Mouse (Mus musculus) hindbrain, embryonic 13.5 days (tissue): ENCODE results near the gene Ppfibp2. TPM values are rescaled to one million over a fixed set of nuclear protein-coding genes. Genes with fewer than 3 reads are reported as not detected.

ENCODE experiments used
- ATAC-seq: fragments of 200-750 bp; cut with Nextera tagmentation; 2 replicates; pipeline ENCODE4 v1.8.0; 2017; ENCODE audit warnings: moderate TSS enrichment; ENCODE audit not compliant: low FRiP score
- H3K27ac ChIP-seq: fragments of 300-500 bp; sonication (generic); 2 replicates; pipeline ENCODE4 v1.5.1; 2015; ENCODE audit warnings: inconsistent platforms, mild to moderate bottlenecking, moderate library complexity
- H3K27me3 ChIP-seq: fragments of 300-500 bp; sonication (generic); 2 replicates; pipeline ENCODE4 v1.6.1; 2015; ENCODE audit warnings: mild to moderate bottlenecking, inconsistent platforms
- H3K36me3 ChIP-seq: fragments of 300-500 bp; sonication (generic); 2 replicates; pipeline ENCODE4 v1.6.1; 2015; ENCODE audit warnings: mild to moderate bottlenecking, inconsistent platforms
- H3K4me1 ChIP-seq: fragments of 300-500 bp; sonication (generic); replicated peaks from 2 replicates; pipeline ENCODE4 v1.6.1; 2015; ENCODE audit warnings: inconsistent platforms
- H3K4me2 ChIP-seq: fragments of 300-500 bp; sonication (generic); 2 replicates; pipeline ENCODE4 v1.6.1; 2015; ENCODE audit warnings: inconsistent platforms, mild to moderate bottlenecking, moderate library complexity
- H3K4me3 ChIP-seq: fragments of 300-500 bp; sonication (generic); 2 replicates; pipeline ENCODE4 v1.5.1; 2015; ENCODE audit warnings: mild to moderate bottlenecking, inconsistent platforms
- H3K9ac ChIP-seq: fragments of 300-500 bp; sonication (generic); 2 replicates; pipeline ENCODE4 v1.6.1; 2015; ENCODE audit warnings: mild to moderate bottlenecking, inconsistent platforms
- H3K9me3 ChIP-seq: fragments of 300-500 bp; sonication (generic); 2 replicates; pipeline ENCODE4 v1.6.1; 2016; ENCODE audit warnings: inconsistent platforms
- WGBS: fragments of 180-500 bp; shearing (Covaris S2); methylation state at CpG from one replicate; pipeline ENCODE4 v1.1.7; 2015; 5-methylcytosine and 5-hydroxymethylcytosine counted together
- polyA plus RNA-seq: library from polyadenylated mRNA; unstranded; fragments of >200 nt; fragmentation: Nextera tagmentation; extraction: Ambion mirVana; gene quantifications from 2 replicates; pipeline ENCODE4 v1.2.1, GENCODE M21; 2015

The Ppfibp2 gene
- polyA plus RNA-seq, 1 experiment from 2014 or later: 2.4 TPM

- Histone ChIP-seq H3K4me3 (no peak overlapping the region), H3K9me3 (peaks cover 5% of the 10 kb centered on the region; the same call in 1 of the 2 replicates), H3K4me1 (no peaks in the 10 kb centered on the region), H3K9ac (no peak overlapping the region), H3K27ac (no peak overlapping the region), H3K4me2 (no peak overlapping the region), H3K27me3 (no peaks in the 10 kb centered on the region), H3K36me3 (no peaks in the 10 kb centered on the region)
- 87% methylated on average over 10 of the region's 10 CpGs for WGBS
- no peak for ATAC-seq
Measured at GRCm38 (mm10) chr7:107730587-107730986, 135.6 kb downstream of the Ppfibp2 start.

GRCm38 (mm10) chr7:107733162-107733561 is 138.2 kb downstream of the Ppfibp2 start:
- H3K9me3 ChIP-seq: no peaks in the 10 kb centered on the region
- no peaks in the 10 kb centered on the region for H3K27me3 ChIP-seq
- WGBS: 70% methylated on average over 2 of the region's 2 CpGs
- H3K4me1 ChIP-seq: no peaks in the 10 kb centered on the region
- no peaks in the 10 kb centered on the region for H3K36me3 ChIP-seq
- no peak overlapping the region for H3K4me2 ChIP-seq
- no peak overlapping the region for H3K9ac ChIP-seq
- H3K27ac ChIP-seq: no peak overlapping the region
- ATAC-seq: no peak
- no peak overlapping the region for H3K4me3 ChIP-seq

GRCm38 (mm10) chr7:107738726-107739125 is 143.7 kb downstream of the Ppfibp2 start:
- ATAC-seq: no peak
- H3K4me1 ChIP-seq: no peaks in the 10 kb centered on the region
- no peaks in the 10 kb centered on the region for H3K9me3 ChIP-seq
- H3K27me3 ChIP-seq: no peaks in the 10 kb centered on the region
- H3K9ac ChIP-seq: no peak overlapping the region
- WGBS: 42% methylated on average over 2 of the region's 2 CpGs
- no peak overlapping the region for H3K4me3 ChIP-seq
- H3K36me3 ChIP-seq: no peaks in the 10 kb centered on the region
- H3K4me2 ChIP-seq: no peak overlapping the region
- H3K27ac ChIP-seq: no peak overlapping the region

- no peaks in the 10 kb centered on the region for H3K4me1 ChIP-seq
- no peak overlapping the region for H3K4me2 ChIP-seq
- ATAC-seq: no peak
- H3K27ac ChIP-seq: no peak overlapping the region
- no peaks in the 10 kb centered on the region for H3K27me3 ChIP-seq
- WGBS: 88% methylated on average over 10 of the region's 10 CpGs
- H3K9ac ChIP-seq: no peak overlapping the region
- no peak overlapping the region for H3K4me3 ChIP-seq
- H3K36me3 ChIP-seq: no peaks in the 10 kb centered on the region
- no peaks in the 10 kb centered on the region for H3K9me3 ChIP-seq
Measured at GRCm38 (mm10) chr7:107742963-107743465, 148.0 kb downstream of the Ppfibp2 start.

- H3K9ac ChIP-seq: no peak overlapping the region
- no peaks in the 10 kb centered on the region for H3K27me3 ChIP-seq
- H3K9me3 ChIP-seq: no peaks in the 10 kb centered on the region
- H3K4me2 ChIP-seq: no peak overlapping the region
- no peaks in the 10 kb centered on the region for H3K36me3 ChIP-seq
- H3K27ac ChIP-seq: no peak overlapping the region
- H3K4me1 ChIP-seq: no peaks in the 10 kb centered on the region
- no peak for ATAC-seq
- no peak overlapping the region for H3K4me3 ChIP-seq
- 91% methylated on average over 4 of the region's 4 CpGs for WGBS
Measured at GRCm38 (mm10) chr7:107744454-107744853, 149.4 kb downstream of the Ppfibp2 start.

- H3K9me3 ChIP-seq: no peaks in the 10 kb centered on the region
- WGBS: 75% methylated on average over 2 of the region's 2 CpGs
- ATAC-seq: no peak
- H3K4me3 ChIP-seq: no peak overlapping the region
- H3K27ac ChIP-seq: no peak overlapping the region
- no peaks in the 10 kb centered on the region for H3K27me3 ChIP-seq
- no peaks in the 10 kb centered on the region for H3K4me1 ChIP-seq
- no peaks in the 10 kb centered on the region for H3K36me3 ChIP-seq
- H3K4me2 ChIP-seq: no peak overlapping the region
- no peak overlapping the region for H3K9ac ChIP-seq
Measured at GRCm38 (mm10) chr7:107745111-107745510, 150.1 kb downstream of the Ppfibp2 start.

GRCm38 (mm10) chr7:107746036-107746435 is 151.0 kb downstream of the Ppfibp2 start:
- no peak overlapping the region for H3K27ac ChIP-seq
- 93% methylated on average over 8 of the region's 8 CpGs for WGBS
- no peaks in the 10 kb centered on the region for H3K9me3 ChIP-seq
- no peaks in the 10 kb centered on the region for H3K27me3 ChIP-seq
- no peaks in the 10 kb centered on the region for H3K4me1 ChIP-seq
- no peak for ATAC-seq
- no peaks in the 10 kb centered on the region for H3K36me3 ChIP-seq
- no peak overlapping the region for H3K9ac ChIP-seq
- no peak overlapping the region for H3K4me3 ChIP-seq
- no peak overlapping the region for H3K4me2 ChIP-seq

GRCm38 (mm10) chr7:107747476-107747875 is 152.5 kb downstream of the Ppfibp2 start:
- H3K9ac ChIP-seq: no peak overlapping the region
- no peaks in the 10 kb centered on the region for H3K9me3 ChIP-seq
- no peaks in the 10 kb centered on the region for H3K4me1 ChIP-seq
- no peak for ATAC-seq
- H3K4me3 ChIP-seq: no peak overlapping the region
- no peak overlapping the region for H3K27ac ChIP-seq
- no peaks in the 10 kb centered on the region for H3K36me3 ChIP-seq
- 90% methylated on average over 9 of the region's 9 CpGs for WGBS
- no peaks in the 10 kb centered on the region for H3K27me3 ChIP-seq
- no peak overlapping the region for H3K4me2 ChIP-seq

- Histone ChIP-seq H3K4me3 (no peak overlapping the region), H3K36me3 (no peaks in the 10 kb centered on the region), H3K27ac (no peak overlapping the region), H3K9me3 (no peaks in the 10 kb centered on the region), H3K4me2 (no peak overlapping the region), H3K4me1 (no peaks in the 10 kb centered on the region), H3K9ac (no peak overlapping the region), H3K27me3 (no peaks in the 10 kb centered on the region)
- ATAC-seq: no peak
- WGBS: 20% methylated on average over 2 of the region's 2 CpGs
Measured at GRCm38 (mm10) chr7:107747954-107748353, 152.9 kb downstream of the Ppfibp2 start.

- WGBS: 5% methylated on average over 3 of the region's 3 CpGs
Measured at GRCm38 (mm10) chr7:107749270-107749669, 154.3 kb downstream of the Ppfibp2 start.

GRCm38 (mm10) chr7:107749721-107750120 is 154.7 kb downstream of the Ppfibp2 start:
- Histone ChIP-seq H3K4me2 (no peak overlapping the region), H3K4me3 (no peak overlapping the region), H3K4me1 (no peaks in the 10 kb centered on the region), H3K27ac (no peak overlapping the region), H3K36me3 (no peaks in the 10 kb centered on the region), H3K27me3 (no peaks in the 10 kb centered on the region), H3K9me3 (no peaks in the 10 kb centered on the region), H3K9ac (no peak overlapping the region)
- no peak for ATAC-seq
- WGBS: 96% methylated on average over 4 of the region's 4 CpGs

More at GRCm38 (mm10) chr7:107749270-107749669, 154.3 kb downstream of the Ppfibp2 start:
- Histone ChIP-seq H3K4me1 (no peaks in the 10 kb centered on the region), H3K9ac (no peak overlapping the region), H3K9me3 (no peaks in the 10 kb centered on the region), H3K36me3 (no peaks in the 10 kb centered on the region), H3K4me2 (no peak overlapping the region), H3K4me3 (no peak overlapping the region), H3K27me3 (no peaks in the 10 kb centered on the region), H3K27ac (no peak overlapping the region)
- 0 out of 2 replicates have a peak, but pooled peaks have one; percentile 27 for ATAC-seq

- WGBS: 82% methylated on average over 10 of the region's 10 CpGs
- ATAC-seq: no peak
- Histone ChIP-seq H3K9me3 (no peaks in the 10 kb centered on the region), H3K4me3 (no peak overlapping the region), H3K27ac (no peak overlapping the region), H3K4me2 (no peak overlapping the region), H3K4me1 (no peaks in the 10 kb centered on the region), H3K27me3 (peaks cover under 1% of the 10 kb centered on the region; the same call in 1 of the 2 replicates), H3K36me3 (no peaks in the 10 kb centered on the region), H3K9ac (no peak overlapping the region)
Measured at GRCm38 (mm10) chr7:107752031-107752520, 157.1 kb downstream of the Ppfibp2 start.

GRCm38 (mm10) chr7:107755905-107756304 is 160.9 kb downstream of the Ppfibp2 start:
- 0 out of 2 replicates have a peak, but pooled peaks cover 5% of the 10 kb centered on the region for H3K4me1 ChIP-seq
- no peak overlapping the region for H3K27ac ChIP-seq
- no peak overlapping the region for H3K9ac ChIP-seq
- 77% methylated on average over 3 of the region's 3 CpGs for WGBS
- no peak overlapping the region for H3K4me2 ChIP-seq
- peaks cover 5% of the 10 kb centered on the region; the same call in 1 of the 2 replicates for H3K27me3 ChIP-seq
- no peaks in the 10 kb centered on the region for H3K36me3 ChIP-seq
- ATAC-seq: no peak
- no peak overlapping the region for H3K4me3 ChIP-seq
- no peaks in the 10 kb centered on the region for H3K9me3 ChIP-seq
